Mouse (Mus musculus) MEL (cell line): Measurements from ENCODE around the gene Lbh.

ENCODE experiments used
- CTCF ChIP-seq, 3 experiments: IDR thresholded peaks in 2 of 3; conservative IDR thresholded peaks in 1 of 3; 2 replicates each; pipeline ENCODE4 v1.5.1; 2011 to 2012; ENCODE audit warnings: low read length in 3 of 3, low read depth in 2 of 3, mild to moderate bottlenecking in 2 of 3, improper control_type of control experiment in 1 of 3, inconsistent platforms in 1 of 3, mixed read lengths in 1 of 3, moderate library complexity in 1 of 3; ENCODE audit not compliant: control insufficient read depth in 1 of 3, insufficient read depth in 1 of 3, poor library complexity in 1 of 3, severe bottlenecking in 1 of 3
- E2F4 ChIP-seq: IDR thresholded peaks from 2 replicates; pipeline ENCODE4 v1.6.1; 2011; ENCODE audit warnings: low read depth, low read length, improper control_type of control experiment, borderline replicate concordance
- EP300 ChIP-seq, 2 experiments: IDR thresholded peaks; 2 replicates each; pipeline ENCODE4 v1.6.1; 2011; ENCODE audit warnings: improper control_type of control experiment in 2 of 2, low read length in 2 of 2, low read depth in 1 of 2, mild to moderate bottlenecking in 1 of 2
- POLR2A ChIP-seq, 2 experiments: IDR thresholded peaks; 2 replicates each; pipeline ENCODE4 v1.6.1; 2011 to 2012; ENCODE audit warnings: low read length in 2 of 2, mild to moderate bottlenecking in 2 of 2, control low read depth in 1 of 2, improper control_type of control experiment in 1 of 2, low read depth in 1 of 2, moderate library complexity in 1 of 2; ENCODE audit not compliant: control insufficient read depth in 1 of 2, insufficient read depth in 1 of 2, poor library complexity in 1 of 2
- POLR2AphosphoS2 ChIP-seq: IDR thresholded peaks from 2 replicates; pipeline ENCODE4 v1.6.1; 2011; ENCODE audit warnings: low read length, improper control_type of control experiment
- SIN3A ChIP-seq: IDR thresholded peaks from 2 replicates; pipeline ENCODE4 v1.6.1; 2012; ENCODE audit warnings: low read length, improper control_type of control experiment, inconsistent platforms
- SMC3 ChIP-seq: IDR thresholded peaks from 2 replicates; pipeline ENCODE4 v1.6.1; 2011; ENCODE audit warnings: low read depth, low read length, improper control_type of control experiment
- ZC3H11A ChIP-seq: IDR thresholded peaks from 2 replicates; pipeline ENCODE4 v1.6.1; 2012; ENCODE audit warnings: low read depth, mild to moderate bottlenecking, inconsistent platforms, low read length, improper control_type of control experiment

DNA sequence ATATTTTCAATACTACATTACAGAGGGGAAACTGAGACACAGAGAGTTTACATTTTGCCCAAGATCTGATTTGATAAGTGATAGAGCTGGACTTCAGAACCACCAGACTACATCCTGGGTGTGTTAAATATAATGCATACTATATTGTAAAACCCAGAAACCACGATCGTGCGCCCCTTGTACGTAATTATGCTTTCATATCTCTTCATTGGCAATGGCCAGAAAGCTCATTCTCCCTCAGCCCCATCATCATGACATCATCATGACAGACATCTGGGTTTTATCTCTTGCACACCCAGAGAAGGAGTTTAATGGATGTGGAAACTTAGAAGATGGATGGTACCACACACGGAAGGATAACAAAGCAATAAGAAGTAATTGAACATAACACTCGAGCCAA, 17.1 kb upstream of the Lbh start:
- TF ChIP-seq CTCF (IDR thresholded peaks at IDR 0.05 in 2 of 3, conservative IDR thresholded peaks at IDR 0.05 in 1 of 3; ENCODE audit: control insufficient read depth in 1 of 3, insufficient read depth in 1 of 3, low read depth in 2 of 3, low read length in 3 of 3, poor library complexity in 1 of 3, severe bottlenecking in 1 of 3) = no peak
- TF ChIP-seq SMC3 = no peak
- TF ChIP-seq E2F4 = no peak
- no peak for TF ChIP-seq POLR2A (IDR thresholded peaks at IDR 0.05; ENCODE audit: control insufficient read depth in 1 of 2, insufficient read depth in 1 of 2, low read depth in 1 of 2, low read length in 2 of 2, poor library complexity in 1 of 2)
- no peak for TF ChIP-seq ZC3H11A
- no peak for TF ChIP-seq SIN3A
- no peak for TF ChIP-seq EP300 (IDR thresholded peaks at IDR 0.05; ENCODE audit: low read depth in 1 of 2, low read length in 2 of 2)
- TF ChIP-seq POLR2AphosphoS2 = no peak
